Mouse (Mus musculus): ENCODE data around the gene Slc7a7. TPM values are rescaled to one million over a fixed set of nuclear protein-coding genes. Genes with fewer than 3 reads are reported as not detected.

The Slc7a7 gene
- 1 to 10 TPM; 2.5 to 2.7 TPM for total RNA-seq (2021)
- long read RNA-seq, partial matches to known transcripts: 0 of 3 reads
- long read RNA-seq, other reads (novel, unspliced or antisense): 3 of 3 reads

GRCm38 (mm10) chr14:54417623-54418081 is at the start of gene Slc7a7:
TSS of gene Slc7a7 (minus strand) at chr14:54417780.
- DNase-seq (ENCODE audit: low spot score in 2 of 2): no peak

DNA sequence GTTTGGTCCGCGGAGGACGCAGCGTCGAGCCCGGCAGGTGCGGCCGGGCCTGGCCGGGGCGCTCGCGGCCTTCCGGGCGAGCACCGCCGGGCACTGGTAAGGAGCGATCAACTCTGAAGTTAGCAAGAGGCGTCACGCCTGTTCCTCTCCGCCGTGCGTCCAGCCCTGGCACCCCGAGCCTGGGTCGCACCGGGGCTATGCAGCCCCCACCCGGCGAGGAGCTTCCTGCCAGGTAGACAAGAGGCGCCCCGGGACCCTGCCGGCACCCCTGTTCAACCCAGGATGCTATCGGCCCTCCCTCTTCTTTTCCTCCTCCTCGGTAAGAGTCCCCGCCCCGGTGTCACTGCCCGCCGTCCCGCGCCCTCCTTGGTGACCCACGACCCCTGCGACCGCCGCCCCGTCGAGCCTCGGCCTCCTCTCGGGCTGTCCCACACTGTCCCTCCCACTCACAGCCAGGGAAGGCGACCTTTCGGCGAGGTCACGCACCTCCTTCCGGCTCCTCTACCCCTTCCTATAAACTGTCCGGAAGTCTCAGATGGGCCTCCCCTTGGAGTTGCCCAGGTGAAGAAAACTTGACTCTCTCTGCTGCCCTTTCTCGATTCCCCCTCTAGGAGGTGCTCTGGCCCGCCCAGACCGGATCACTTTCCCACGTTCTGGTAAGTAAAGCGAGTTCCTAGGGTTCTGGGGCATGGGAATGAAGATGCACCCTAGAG is 46.9 kb upstream of the Slc7a7 start:
- DNase-seq (ENCODE audit: low spot score in 2 of 2): peak; percentile 54 to 61

DNA sequence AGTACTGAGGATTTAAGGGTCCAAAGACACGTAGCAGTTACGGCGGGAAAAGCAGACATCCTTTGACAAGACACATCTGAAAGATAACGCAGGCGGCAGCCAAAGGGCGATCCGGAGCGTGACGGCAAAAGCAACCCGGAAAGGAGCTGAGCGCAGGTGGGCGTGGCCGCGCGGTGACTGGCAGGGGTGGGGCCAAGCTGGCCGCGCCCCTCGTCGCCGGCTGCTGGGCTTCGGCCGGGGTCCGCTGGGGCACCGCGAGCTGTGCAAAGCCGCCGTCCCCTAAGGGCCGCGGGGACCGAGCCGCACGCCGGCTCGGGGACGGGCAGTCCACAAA is 46.3 kb upstream of the Slc7a7 start, which contains the start of gene Lrp10:
Gene Lrp10 (plus strand): TSS at position 179 of the 334 bp plus-strand sequence.
- DNase-seq (ENCODE audit: low spot score in 2 of 2): peak; percentile 82 to 87

- no peak for DNase-seq (ENCODE audit: low spot score in 2 of 2)
Observed at GRCm38 (mm10) chr14:54463108-54463958, 45.8 kb upstream of the Slc7a7 start.

DNA sequence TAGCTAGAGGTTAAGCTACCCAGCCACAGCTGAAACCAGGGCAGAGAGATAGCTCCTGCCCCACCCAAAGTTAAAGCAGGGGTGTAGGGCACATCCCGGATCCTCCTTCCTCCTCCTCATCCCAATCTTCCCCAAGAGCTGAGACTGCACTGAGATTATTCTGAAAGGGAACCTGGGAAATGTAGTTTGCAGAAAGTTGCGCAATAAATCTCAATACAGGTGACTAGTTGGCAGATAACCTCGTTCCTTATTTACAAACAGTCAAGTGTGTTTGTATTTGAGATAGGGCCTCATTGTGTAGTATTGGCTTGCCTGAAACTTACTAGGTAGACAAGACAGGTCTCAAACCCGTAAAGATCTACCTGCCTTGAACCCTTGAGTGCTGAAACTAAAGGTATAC is 44.6 kb upstream of the Slc7a7 start:
- no peak for DNase-seq (ENCODE audit: low spot score in 2 of 2)

GRCm38 (mm10) chr14:54457907-54458569 is 40.5 kb upstream of the Slc7a7 start:
- no peak for DNase-seq (ENCODE audit: low spot score in 2 of 2)

GRCm38 (mm10) chr14:54454669-54455528 is 37.3 kb upstream of the Slc7a7 start:
- no peak for DNase-seq (ENCODE audit: low spot score in 2 of 2)

DNA sequence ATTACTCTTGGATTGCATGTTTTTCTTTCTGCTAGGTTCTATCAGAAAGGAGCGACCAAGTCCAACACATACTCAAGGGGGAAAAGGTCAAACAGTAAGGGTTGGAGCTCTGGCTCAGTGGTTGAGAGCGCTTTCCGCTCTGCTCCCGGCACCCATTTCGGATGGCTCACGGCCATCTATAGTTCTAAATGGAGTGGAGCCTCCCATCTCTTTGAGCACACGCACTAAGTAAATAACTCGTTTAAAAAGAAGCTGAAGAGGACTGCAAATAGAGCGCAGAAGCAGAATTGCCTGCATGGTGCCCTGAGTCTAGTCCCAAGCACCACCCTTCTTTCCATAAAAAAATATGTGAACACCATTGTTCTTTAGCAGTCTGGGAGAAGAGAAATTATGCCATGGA is 36.0 kb upstream of the Slc7a7 start:
- DNase-seq (ENCODE audit: low spot score in 2 of 2): no peak

DNA sequence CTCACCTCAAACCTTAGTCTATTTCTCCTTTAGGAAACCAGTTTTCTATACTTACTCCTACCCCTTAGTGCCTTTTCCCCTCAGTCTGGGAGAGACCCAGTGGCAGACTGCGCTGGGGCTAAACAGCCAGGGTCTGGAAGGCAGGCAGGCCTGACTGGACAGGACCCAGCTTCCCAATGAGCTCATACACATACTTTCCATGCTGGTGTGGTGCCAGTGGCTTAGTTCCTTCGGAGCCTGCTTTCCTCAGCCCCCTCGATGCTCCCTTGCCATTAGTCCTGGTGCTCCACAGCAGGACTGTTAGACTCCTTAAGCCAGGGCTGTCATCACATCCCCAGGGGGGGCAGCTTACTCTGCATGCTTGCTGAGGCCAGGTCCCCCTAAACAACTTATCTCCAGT is 27.9 kb upstream of the Slc7a7 start:
- DNase-seq (ENCODE audit: low spot score in 2 of 2): no peak

DNA sequence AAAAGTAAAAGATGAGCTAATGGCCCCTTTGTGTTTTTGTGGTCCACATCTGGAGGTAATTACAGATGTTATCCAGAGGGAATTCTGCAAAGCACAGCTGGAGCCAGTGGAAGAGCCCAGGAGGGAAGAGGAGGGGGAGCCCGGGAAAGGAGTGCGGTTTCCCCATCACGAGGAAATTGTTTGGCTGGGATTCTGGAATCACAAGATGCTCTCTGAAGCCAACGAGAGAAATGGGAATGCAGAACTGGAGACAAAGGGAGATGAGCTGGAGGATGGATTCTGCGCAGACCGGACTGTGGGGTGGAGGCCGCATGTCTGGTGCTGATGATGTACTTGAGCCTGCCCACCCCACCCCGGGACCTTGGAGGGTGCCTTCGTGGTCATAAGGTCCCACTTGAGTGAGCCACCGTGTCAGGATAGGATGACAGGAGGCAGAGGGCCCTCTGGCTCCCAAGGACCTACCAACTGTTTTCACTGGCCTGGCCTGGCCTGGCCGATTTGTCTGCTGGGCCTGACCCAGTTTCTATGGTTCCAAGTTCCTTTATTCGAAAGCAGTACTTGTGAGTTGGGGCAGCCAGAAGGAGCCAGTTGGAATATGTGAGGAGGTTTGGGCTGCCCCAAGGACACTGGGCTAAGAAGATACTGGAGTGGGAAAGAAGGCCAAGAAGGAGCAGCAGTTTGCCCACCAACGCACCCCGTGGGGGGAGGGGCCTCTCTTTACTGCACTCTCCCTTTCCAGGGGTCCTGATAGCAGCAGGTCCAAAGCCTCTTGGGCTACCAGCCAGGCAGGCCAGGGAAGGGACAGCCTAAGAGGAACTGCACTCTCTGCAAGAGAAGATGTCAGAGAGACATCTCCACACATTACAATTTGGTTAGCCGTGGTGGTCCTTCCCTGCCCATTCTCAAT is 26.4 kb upstream of the Slc7a7 start:
- DNase-seq (ENCODE audit: low spot score in 2 of 2): peak in 1 of 2 experiments; percentile 33

DNA sequence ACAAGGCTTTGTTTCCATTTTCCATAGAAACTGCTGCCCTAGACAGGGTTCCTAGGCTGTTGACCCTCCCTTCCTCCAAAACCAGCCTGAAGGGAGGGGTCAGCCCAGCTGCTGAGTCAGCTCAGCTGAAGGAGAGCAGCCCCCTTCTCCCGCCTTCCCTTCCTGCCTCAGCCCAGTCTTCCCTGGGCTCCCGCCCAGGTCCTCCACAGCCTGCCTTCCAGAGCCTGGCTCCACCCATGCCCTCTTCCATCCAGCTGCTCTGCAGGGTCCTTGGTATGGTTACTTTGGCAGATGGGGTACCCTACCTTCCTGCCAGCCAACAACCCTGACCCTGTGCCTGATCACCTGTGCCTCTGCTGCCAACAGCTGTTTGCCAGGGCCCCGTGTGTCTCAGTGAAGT is 25.6 kb upstream of the Slc7a7 start:
- DNase-seq (ENCODE audit: low spot score in 2 of 2): no peak

DNA sequence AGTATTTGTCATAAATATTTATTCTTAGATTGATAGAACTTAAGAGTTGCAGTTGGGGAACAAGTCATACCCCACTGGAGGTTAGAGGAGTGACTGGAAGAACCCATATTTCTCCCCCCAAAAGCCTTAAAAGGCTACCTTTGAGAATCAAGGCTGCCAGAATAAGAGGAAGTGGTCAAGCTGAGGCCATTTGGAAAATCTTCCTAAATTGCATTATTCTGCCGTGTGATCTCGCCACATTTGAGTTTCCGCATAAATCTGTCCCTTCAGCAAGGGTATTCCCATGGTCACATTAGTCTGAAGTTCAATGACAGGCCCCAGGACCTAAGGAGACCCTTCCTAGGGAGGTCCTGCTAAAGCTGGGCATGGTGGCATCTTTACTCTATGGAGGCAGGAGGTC is 25.0 kb upstream of the Slc7a7 start:
- DNase-seq (ENCODE audit: low spot score in 2 of 2): no peak

GRCm38 (mm10) chr14:54441365-54441764 is 23.8 kb upstream of the Slc7a7 start:
- no peak for DNase-seq (ENCODE audit: low spot score in 2 of 2)

- DNase-seq (ENCODE audit: low spot score in 2 of 2): no peak
Observed at GRCm38 (mm10) chr14:54440538-54440937, 23.0 kb upstream of the Slc7a7 start.

- DNase-seq (ENCODE audit: low spot score in 2 of 2): no peak
Observed at GRCm38 (mm10) chr14:54439610-54440009, 22.0 kb upstream of the Slc7a7 start.

DNA sequence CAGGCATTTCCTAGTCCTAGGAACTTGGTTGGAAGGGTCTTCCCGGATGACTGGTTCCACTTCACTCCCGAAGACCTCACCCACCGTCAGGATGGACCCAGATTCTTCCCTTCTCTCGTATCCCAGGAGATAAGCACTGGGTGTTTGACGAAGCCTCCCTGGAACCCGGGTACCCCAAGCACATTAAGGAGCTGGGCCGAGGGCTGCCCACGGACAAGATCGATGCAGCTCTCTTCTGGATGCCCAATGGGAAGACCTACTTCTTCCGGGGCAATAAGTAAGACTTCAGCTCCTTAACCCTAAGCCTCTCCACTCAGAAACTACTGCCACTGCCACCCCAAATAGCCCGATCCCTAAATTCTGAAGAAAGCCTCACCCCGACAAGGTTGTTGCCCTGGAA is 21.6 kb upstream of the Slc7a7 start:
- no peak for DNase-seq (ENCODE audit: low spot score in 2 of 2)

DNA sequence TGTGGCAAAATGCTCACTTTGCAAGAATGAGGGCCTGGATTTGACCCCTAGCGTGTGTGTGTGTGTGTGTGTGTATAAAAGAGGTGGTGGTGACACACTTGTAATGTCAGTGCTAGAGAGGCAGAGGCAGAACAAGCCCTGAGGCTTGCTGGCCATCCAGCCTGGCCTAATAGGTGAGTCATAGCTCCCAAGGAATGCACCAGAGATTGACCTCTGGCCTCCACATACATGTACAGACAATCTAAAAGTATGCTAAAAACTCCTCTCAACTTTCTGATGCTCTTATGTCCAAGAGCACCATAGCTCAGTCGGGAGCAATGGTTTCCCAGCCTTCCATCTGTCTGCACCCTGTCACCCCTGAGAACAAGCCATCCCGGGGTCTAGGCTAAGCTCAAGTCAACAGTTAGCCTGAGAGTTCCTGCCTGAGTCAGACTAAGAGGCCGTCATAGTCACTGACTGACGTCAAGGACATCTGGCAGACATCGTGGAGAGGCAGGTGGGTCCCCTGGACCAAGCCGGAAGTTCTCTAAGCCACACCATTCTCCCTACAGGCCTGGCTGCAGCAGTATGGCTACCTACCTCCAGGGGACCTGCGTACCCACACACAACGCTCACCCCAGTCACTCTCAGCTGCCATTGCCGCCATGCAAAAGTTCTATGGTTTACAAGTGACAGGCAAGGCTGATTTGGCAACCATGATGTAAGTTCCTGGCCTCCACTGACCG is 17.8 kb upstream of the Slc7a7 start:
- DNase-seq (ENCODE audit: low spot score in 2 of 2): no peak

- DNase-seq (ENCODE audit: low spot score in 2 of 2): no peak
Observed at GRCm38 (mm10) chr14:54433941-54434531, 16.5 kb upstream of the Slc7a7 start.
